Mouse (Mus musculus) testis, adult 10 weeks (tissue): Measurements from ENCODE around the gene Gm3182. TPM values are rescaled to one million over a fixed set of nuclear protein-coding genes. Genes with fewer than 3 reads are reported as not detected.

ENCODE experiments used
- polyA plus RNA-seq: library from polyadenylated mRNA; stranded (reverse); fragments of 350-450 nt; fragmentation: Illumina TruSeq; extraction: RNeasy Lipid Tissue Mini Kit (QIAGEN cat#74804); gene quantifications from one replicate; pipeline ENCODE4 v1.2.3, GENCODE M21; 2014; ENCODE audit warnings: low read depth, low replicate concordance

Gm3182 gene
- 113 TPM for polyA plus RNA-seq

GRCm38 (mm10) chr14:4481445-4481844, at the start of gene Gm3182:
Gene Gm3182 (plus strand): TSS chr14:4481745.

Other genes starting within 250 kb of the Gm3182 start
- 3.0 TPM for gene Gm3138, start 232.1 kb upstream of the Gm3182 start, polyA plus RNA-seq
- 57.3 TPM for gene Gm3149, start 164.5 kb upstream of the Gm3182 start, polyA plus RNA-seq
- gene 2610042L04Rik, start 147.0 kb upstream of the Gm3182 start, polyA plus RNA-seq = 2.1 TPM
- 0.50 TPM for gene Gm3159, start 84.2 kb upstream of the Gm3182 start, polyA plus RNA-seq
- gene Gm3164, start 66.3 kb upstream of the Gm3182 start, polyA plus RNA-seq = 2.3 TPM
- gene Gm3173, start 50.8 kb upstream of the Gm3182 start, polyA plus RNA-seq = 3.7 TPM
- gene Gm3047, start 73.7 kb downstream of the Gm3182 start, polyA plus RNA-seq = not detected
- gene Gm8159, start 150.6 kb downstream of the Gm3182 start, polyA plus RNA-seq = 24.3 TPM
- gene Gm3239, start 182.4 kb downstream of the Gm3182 start, polyA plus RNA-seq = 6.9 TPM
- gene Gm7876, start 227.5 kb downstream of the Gm3182 start, polyA plus RNA-seq = 14.0 TPM
- 3.1 TPM for gene Gm3252, start 245.0 kb downstream of the Gm3182 start, polyA plus RNA-seq